Mouse (Mus musculus) bone marrow, adult 2 months (tissue): Measurements from ENCODE around the gene Rplp2.

ENCODE experiments used
- CTCF ChIP-seq: fragments of 200-500 bp; IDR thresholded peaks from 2 replicates; pipeline ENCODE4 v1.5.1; 2011; ENCODE audit warnings: low read length, control low read depth; ENCODE audit not compliant: control insufficient read depth, insufficient read depth
- POLR2A ChIP-seq: fragments of 200-500 bp; IDR thresholded peaks from 2 replicates; pipeline ENCODE4 v1.6.1; 2011; ENCODE audit warnings: low read depth, mild to moderate bottlenecking, control low read depth, low read length, borderline replicate concordance; ENCODE audit not compliant: control insufficient read depth

DNA sequence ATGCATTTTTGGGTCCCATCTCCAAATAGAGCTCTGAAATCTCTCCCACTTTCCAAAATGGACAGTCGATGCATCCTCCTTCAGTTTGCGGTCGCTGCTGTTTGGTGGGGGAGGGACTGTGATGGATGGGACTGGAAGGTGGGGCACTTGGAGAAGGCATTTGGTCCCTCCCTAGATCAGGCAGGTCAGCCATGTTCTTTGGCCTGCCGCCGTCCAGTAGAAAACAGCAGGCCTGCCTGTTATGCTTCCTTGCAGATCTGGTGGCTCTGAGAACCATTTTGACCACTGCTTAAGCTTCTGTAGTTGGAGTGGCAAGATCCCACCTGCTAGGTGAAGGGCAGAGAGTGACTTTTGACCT, 21.0 kb downstream of the Rplp2 start:
- no peak for TF ChIP-seq POLR2A
- TF ChIP-seq CTCF = no peak
